Mouse (Mus musculus) liver, embryonic 16.5 days (tissue): Measurements from ENCODE around the gene Cd7. TPM values are rescaled to one million over a fixed set of nuclear protein-coding genes. Genes with fewer than 3 reads are reported as not detected.

Source experiments
- ATAC-seq: fragments of 200-750 bp; cut with Nextera tagmentation; 2 replicates; pipeline ENCODE4 v1.8.0; 2017; ENCODE audit warnings: low read depth, mild to moderate bottlenecking, moderate number of reproducible peaks, moderate library complexity
- H3K27ac ChIP-seq: fragments of 300-500 bp; sonication (generic); 2 replicates; pipeline ENCODE4 v1.5.1; 2014; ENCODE audit warnings: mild to moderate bottlenecking, low read length
- H3K27me3 ChIP-seq: fragments of 300-500 bp; sonication (generic); 2 replicates; pipeline ENCODE4 v1.6.1; 2014; ENCODE audit warnings: low read depth, low read length, mixed read lengths; ENCODE audit not compliant: control insufficient read depth, insufficient read depth
- H3K36me3 ChIP-seq: fragments of 300-500 bp; sonication (generic); 2 replicates; pipeline ENCODE4 v1.6.1; 2014; ENCODE audit warnings: mild to moderate bottlenecking; ENCODE audit not compliant: control insufficient read depth, insufficient read depth
- H3K4me1 ChIP-seq: fragments of 300-500 bp; sonication (generic); 2 replicates; pipeline ENCODE4 v1.6.1; 2014; ENCODE audit warnings: low read depth, low read length, mixed read lengths; ENCODE audit not compliant: control insufficient read depth
- H3K4me2 ChIP-seq: fragments of 300-500 bp; sonication (generic); 2 replicates; pipeline ENCODE4 v1.6.1; 2014; ENCODE audit warnings: low read depth, low read length, mixed read lengths
- H3K4me3 ChIP-seq: fragments of 300-500 bp; sonication (generic); 2 replicates; pipeline ENCODE4 v1.5.1; 2014; ENCODE audit warnings: low read depth, mild to moderate bottlenecking, low read length
- H3K9ac ChIP-seq: fragments of 300-500 bp; sonication (generic); 2 replicates; pipeline ENCODE4 v1.6.1; 2014; ENCODE audit warnings: low read depth, low read length
- H3K9me3 ChIP-seq: fragments of 300-500 bp; sonication (generic); replicated peaks from 2 replicates; pipeline ENCODE4 v1.6.1; 2016; ENCODE audit warnings: low read length; ENCODE audit not compliant: control insufficient read depth
- WGBS: fragments of 180-500 bp; shearing (Covaris S2); extraction: QIAGEN DNeasy Blood & Tissue Kit; methylation state at CpG from one replicate; pipeline ENCODE4 v1.1.7; 2014; ENCODE audit not compliant: insufficient replicate concordance; 5-methylcytosine and 5-hydroxymethylcytosine counted together
- polyA plus RNA-seq: library from polyadenylated mRNA; unstranded; fragments of >200 nt; fragmentation: Nextera tagmentation; extraction: Ambion mirVana; gene quantifications from 2 replicates; pipeline ENCODE4 v1.2.1, GENCODE M21; 2015

Gene Cd7
- polyA plus RNA-seq, result 1.3 and 1.6 TPM in 2 replicates

DNA sequence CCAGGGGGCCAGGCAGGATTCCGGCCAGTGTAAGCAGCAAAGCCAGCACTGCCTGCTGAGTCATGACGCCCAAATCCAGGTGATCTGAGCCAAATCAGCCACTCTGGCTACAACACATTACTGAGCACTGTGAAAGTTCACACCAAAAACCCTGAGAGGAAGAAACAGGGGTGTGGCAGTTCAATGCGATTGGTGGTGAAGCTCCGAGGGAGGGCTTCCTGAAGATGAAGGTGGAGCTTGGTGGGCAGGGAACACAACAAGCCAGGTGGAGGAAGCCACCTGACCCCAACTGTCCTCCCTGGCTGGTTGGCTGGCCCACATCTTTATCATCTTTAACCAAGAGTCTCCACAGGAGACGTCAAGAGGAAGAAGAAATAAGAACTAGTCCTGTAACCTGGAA, at the start of gene Cd7:
Cd7 (minus strand) TSS at position 117 of the 400 bp plus-strand sequence.
- no peaks in the 10 kb centered on the region for H3K4me1 ChIP-seq
- no peak within 1 kb of the TSS for H3K4me2 ChIP-seq
- no peak for ATAC-seq
- H3K4me3 ChIP-seq, result no peak within 1 kb of the TSS
- no peak within 1 kb of the TSS for H3K27ac ChIP-seq
- H3K36me3 ChIP-seq, result no peaks in the 10 kb centered on the region
- WGBS, result 43% methylated on average over 5 of the region's 5 CpGs
- no peak within 1 kb of the TSS for H3K9ac ChIP-seq
- H3K9me3 ChIP-seq, result no peaks in the 10 kb centered on the region
- H3K27me3 ChIP-seq, result no peaks in the 10 kb centered on the region

DNA sequence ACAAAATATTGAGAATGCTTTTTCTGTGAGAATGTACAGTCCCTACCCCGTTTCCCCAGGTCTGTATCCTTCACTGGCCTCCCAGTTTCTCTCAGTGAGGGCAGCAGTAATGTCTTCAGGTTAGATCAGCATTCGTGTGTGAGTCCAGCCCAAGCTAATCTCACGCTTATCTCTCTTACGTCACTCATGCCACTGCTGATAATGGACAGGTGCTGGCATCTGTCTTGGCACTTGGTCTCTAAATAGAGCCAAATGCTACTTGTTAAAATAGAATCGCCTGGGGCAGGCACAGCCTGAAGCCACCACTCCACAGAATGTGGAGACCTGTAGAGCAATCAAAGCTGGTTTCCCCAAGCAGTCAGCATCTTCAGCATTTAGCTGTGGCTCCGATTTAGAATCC, 49.8 kb upstream of the Cd7 start:
- Histone ChIP-seq H3K4me1 (no peaks in the 10 kb centered on the region; the same call in 1 of the 2 replicates), H3K9me3 (no peaks in the 10 kb centered on the region), H3K27me3 (no peaks in the 10 kb centered on the region), H3K4me2 (no peak overlapping the region), H3K4me3 (no peak overlapping the region), H3K9ac (no peak overlapping the region), H3K27ac (no peak overlapping the region), H3K36me3 (no peaks in the 10 kb centered on the region)
- ATAC-seq, result no peak
- WGBS, result 51% methylated on average over 6 of the region's 6 CpGs

DNA sequence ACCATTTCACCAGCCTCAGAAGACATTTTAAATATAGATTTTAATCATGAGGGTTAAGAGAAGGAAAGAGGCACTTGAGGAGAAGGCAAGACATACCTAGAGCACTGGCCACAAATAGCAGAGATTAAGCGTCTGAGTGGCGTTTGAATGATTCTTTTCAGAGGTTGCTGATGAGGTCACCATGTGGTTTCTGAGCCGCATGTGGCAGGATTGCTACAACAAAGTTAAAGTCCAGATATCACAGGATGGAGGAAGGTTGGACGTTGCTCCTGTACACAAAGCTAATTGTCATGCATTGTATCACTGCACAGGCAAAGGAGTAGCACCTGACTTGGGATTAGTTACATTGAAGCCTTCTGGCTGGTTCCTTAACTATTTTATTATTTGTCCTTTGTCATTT, 47.1 kb upstream of the Cd7 start:
- Histone ChIP-seq H3K27me3 (no peaks in the 10 kb centered on the region), H3K4me3 (peak overlapping the region; percentile 22), H3K27ac (peak overlapping the region; percentile 60), H3K4me2 (peak overlapping the region; percentile 12; the same call in 1 of the 2 replicates), H3K9me3 (no peaks in the 10 kb centered on the region), H3K9ac (peak overlapping the region; percentile 32; the same call in 1 of the 2 replicates), H3K4me1 (peaks cover 2% of the 10 kb centered on the region; the same call in 1 of the 2 replicates), H3K36me3 (no peaks in the 10 kb centered on the region)
- whole genome bisulfite sequencing, result 20% methylated on average over 4 of the region's 4 CpGs
- ATAC-seq, result peak; percentile 81

DNA sequence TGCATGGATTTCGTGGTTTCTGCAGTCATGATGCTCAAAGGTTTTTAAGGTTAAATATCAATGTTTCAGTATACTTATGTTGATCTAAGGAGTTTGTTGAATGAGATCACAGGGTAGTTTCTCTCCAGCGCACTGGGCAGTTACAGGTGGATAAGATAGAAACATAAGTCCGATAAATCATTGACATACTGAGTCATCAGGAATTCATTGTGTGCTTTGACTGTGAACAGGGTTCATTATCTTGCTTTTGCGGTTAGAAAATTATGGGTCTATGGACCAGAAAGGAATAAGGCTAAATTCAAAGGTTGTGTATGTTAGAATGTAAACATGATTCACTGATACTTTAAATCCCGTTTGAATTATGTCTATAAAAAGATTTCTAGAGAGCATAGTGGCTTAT, 46.0 kb upstream of the Cd7 start:
- no peak overlapping the region for H3K4me3 ChIP-seq
- peaks cover 2% of the 10 kb centered on the region; the same call in 1 of the 2 replicates for H3K4me1 ChIP-seq
- no peak for ATAC-seq
- H3K27ac ChIP-seq, result 0 out of 2 replicates have a peak overlapping the region, but pooled peaks have one; percentile 9
- H3K4me2 ChIP-seq, result peak overlapping the region; percentile 18
- H3K9me3 ChIP-seq, result no peaks in the 10 kb centered on the region
- 52% methylated on average over 5 of the region's 5 CpGs for WGBS
- H3K27me3 ChIP-seq, result no peaks in the 10 kb centered on the region
- no peaks in the 10 kb centered on the region for H3K36me3 ChIP-seq
- H3K9ac ChIP-seq, result no peak overlapping the region

DNA sequence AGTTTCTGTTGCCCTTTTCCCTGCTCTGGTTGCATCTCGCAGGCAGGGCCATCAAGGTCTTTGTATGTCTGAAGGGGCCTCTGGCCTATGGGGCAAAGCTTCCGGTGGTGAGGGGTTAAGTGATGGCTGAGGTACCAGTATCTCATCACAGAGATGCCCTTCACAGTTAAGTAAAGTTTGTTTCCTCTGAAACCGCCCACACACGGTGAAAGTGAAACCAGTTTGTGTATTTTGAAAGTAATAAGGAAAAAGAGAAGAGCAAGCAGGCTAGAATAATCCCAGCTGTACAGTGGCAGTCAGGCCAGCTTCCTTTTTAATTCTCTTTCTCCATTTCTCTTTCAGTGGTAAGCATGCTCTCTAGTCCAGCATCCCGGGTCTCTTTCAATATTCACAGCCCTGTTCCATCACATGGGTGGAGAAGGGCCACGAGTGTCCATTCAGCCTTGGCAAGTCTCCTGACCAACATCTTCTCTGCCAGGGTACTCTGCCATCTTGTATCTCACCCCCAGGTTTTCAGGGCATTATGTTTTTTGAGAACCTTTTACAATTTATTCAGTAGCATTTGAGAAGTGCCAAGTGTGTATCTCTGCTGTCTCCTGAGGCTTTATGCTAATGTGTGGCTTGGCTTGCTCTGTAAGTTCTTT, 43.8 kb upstream of the Cd7 start:
- H3K36me3 ChIP-seq, result no peaks in the 10 kb centered on the region
- WGBS, result 18% methylated on average over 6 of the region's 6 CpGs
- H3K4me3 ChIP-seq, result no peak overlapping the region
- no peaks in the 10 kb centered on the region for H3K9me3 ChIP-seq
- peaks cover 2% of the 10 kb centered on the region; the same call in 1 of the 2 replicates for H3K4me1 ChIP-seq
- H3K9ac ChIP-seq, result no peak overlapping the region
- no peak overlapping the region for H3K4me2 ChIP-seq
- no peak for ATAC-seq
- no peak overlapping the region for H3K27ac ChIP-seq
- no peaks in the 10 kb centered on the region for H3K27me3 ChIP-seq

DNA sequence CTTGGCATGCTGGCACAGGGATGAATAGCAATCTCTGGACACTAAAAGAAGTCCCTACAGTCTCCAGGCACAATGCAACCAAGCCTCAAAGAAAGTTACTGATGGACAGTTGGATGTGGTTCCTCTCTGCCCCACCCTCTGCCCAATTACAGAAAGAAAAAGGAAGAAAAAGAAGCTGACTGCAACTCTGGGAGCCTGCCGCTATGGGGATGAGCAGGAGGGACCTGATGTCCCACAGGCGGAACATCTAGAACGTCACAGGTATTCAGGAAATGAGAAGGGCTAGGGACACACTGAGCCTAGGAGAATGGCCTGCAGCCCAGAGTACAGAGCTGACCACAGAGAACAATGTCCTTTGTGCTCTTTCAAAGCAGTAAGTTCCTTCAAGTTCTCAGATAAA, 43.0 kb upstream of the Cd7 start:
- H3K27ac ChIP-seq, result no peak overlapping the region
- no peak overlapping the region for H3K4me2 ChIP-seq
- 50% methylated on average over 3 of the region's 3 CpGs for WGBS

DNA sequence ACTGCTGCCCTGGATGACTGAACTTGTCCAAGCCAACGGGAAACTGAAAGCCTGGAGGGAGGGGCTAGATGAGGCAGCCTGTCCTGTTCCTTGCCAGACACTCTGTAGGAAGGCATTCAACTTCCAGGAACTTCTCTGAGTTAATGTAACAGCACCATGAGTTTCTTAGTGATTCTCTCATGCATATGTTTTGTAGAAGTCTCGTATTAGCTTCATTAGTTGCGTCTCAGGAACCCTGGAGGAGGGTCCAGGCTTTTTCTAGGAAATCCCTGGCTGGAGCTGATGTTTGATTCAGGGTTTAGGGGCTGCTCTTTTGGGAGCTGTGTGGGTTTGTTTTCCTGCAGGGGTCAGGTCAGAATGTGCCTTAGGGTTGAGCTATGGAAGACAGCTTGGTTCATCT, 41.9 kb upstream of the Cd7 start, which contains the start of gene Sectm1a:
Sectm1a (minus strand) TSS at position 101 of the 400 bp plus-strand sequence.
- no peaks in the 10 kb centered on the region for H3K27me3 ChIP-seq
- no peaks in the 10 kb centered on the region for H3K36me3 ChIP-seq
- H3K9me3 ChIP-seq, result no peaks in the 10 kb centered on the region
- no peak for ATAC-seq
- H3K27ac ChIP-seq, result no peak within 1 kb of the TSS
- H3K9ac ChIP-seq, result no peak within 1 kb of the TSS
- no peak within 1 kb of the TSS for H3K4me3 ChIP-seq
- peaks cover 2% of the 10 kb centered on the region; the same call in 1 of the 2 replicates for H3K4me1 ChIP-seq
- no peak within 1 kb of the TSS for H3K4me2 ChIP-seq
- WGBS, result 44% methylated on average over 3 of the region's 3 CpGs

More for the DNA sequence above, 43.0 kb upstream of the Cd7 start:
- Histone ChIP-seq H3K36me3 (no peaks in the 10 kb centered on the region), H3K9me3 (no peaks in the 10 kb centered on the region), H3K27me3 (no peaks in the 10 kb centered on the region), H3K4me3 (no peak overlapping the region), H3K4me1 (peaks cover 2% of the 10 kb centered on the region; the same call in 1 of the 2 replicates), H3K9ac (no peak overlapping the region)
- no peak for ATAC-seq

DNA sequence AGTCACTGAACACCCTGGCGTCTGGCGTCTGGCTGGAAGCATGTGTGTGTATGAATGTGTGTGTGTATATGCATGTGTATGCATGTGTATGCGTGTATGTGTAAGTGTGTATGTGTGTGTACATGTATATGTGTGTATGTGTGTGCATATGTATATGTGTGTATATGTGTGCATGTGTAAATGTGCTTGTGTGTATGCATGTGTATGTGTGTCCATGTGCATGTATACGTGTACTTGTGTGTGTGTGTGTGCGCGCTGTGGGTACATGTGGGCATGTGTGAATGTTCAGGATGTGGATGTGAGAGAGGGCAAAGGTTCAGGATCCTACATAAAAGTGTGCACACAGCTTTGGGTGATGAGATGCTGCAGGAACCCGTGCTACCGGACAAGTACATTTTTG, 41.1 kb upstream of the Cd7 start:
- no peak for ATAC-seq
- H3K4me1 ChIP-seq, result peaks cover 2% of the 10 kb centered on the region; the same call in 1 of the 2 replicates
- H3K4me2 ChIP-seq, result no peak overlapping the region
- H3K4me3 ChIP-seq, result no peak overlapping the region
- WGBS, result 83% methylated on average over 8 of the region's 8 CpGs
- no peaks in the 10 kb centered on the region for H3K27me3 ChIP-seq
- no peak overlapping the region for H3K27ac ChIP-seq
- no peaks in the 10 kb centered on the region for H3K9me3 ChIP-seq
- H3K36me3 ChIP-seq, result no peaks in the 10 kb centered on the region
- no peak overlapping the region for H3K9ac ChIP-seq

DNA sequence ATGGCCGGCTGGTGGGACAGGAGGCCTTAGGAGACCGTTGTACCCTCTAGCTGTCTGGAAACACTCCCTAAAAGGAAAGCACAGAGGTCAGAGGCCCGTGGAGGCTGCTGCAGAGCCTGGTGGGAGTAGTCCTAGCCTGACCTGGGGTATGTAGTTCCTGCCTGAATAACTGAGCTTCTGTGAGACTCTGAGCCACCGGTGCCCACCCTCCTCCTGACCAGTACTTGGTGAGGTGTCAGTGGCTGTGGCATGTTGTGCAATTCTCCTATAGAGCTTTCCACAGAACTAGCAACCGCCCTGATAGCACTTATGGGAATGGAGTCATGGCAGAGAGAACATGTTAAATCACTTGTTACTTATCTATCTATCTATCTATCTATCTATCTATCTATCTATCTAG, 36.4 kb upstream of the Cd7 start:
- H3K36me3 ChIP-seq, result no peaks in the 10 kb centered on the region

More for the DNA sequence above, 36.4 kb upstream of the Cd7 start:
- Histone ChIP-seq H3K4me3 (no peak overlapping the region), H3K9ac (no peak overlapping the region), H3K27me3 (no peaks in the 10 kb centered on the region), H3K27ac (no peak overlapping the region), H3K4me2 (no peak overlapping the region), H3K4me1 (no peaks in the 10 kb centered on the region), H3K9me3 (no peaks in the 10 kb centered on the region)
- ATAC-seq, result no peak
- WGBS, result 50% methylated on average over 5 of the region's 5 CpGs
